Mouse (Mus musculus): ENCODE results near the gene Olfr551. TPM values are rescaled to one million over a fixed set of nuclear protein-coding genes. Genes with fewer than 3 reads are reported as not detected.

The Olfr551 gene
- total RNA-seq, 1 experiment from 2014 or later: not detected

Other genes starting within 250 kb of the Olfr551 start
- 50.5 and 58.1 TPM in 2 replicates for gene Rrm1, start 150.2 kb downstream of the Olfr551 start, total RNA-seq (2017)
- not detected in 2 replicates for gene Olfr543, start 110.2 kb downstream of the Olfr551 start, total RNA-seq (2017)
- not detected in 2 replicates for gene Olfr544, start 103.6 kb downstream of the Olfr551 start, total RNA-seq (2017)
- gene Olfr545, start 92.3 kb downstream of the Olfr551 start, total RNA-seq (2017): not detected in 2 replicates
- not detected in 2 replicates for gene Olfr547, start 57.1 kb downstream of the Olfr551 start, total RNA-seq (2017)
- gene Olfr548-ps1, start 51.0 kb downstream of the Olfr551 start, total RNA-seq (2017): not detected in 2 replicates
- gene Olfr549, start 42.0 kb downstream of the Olfr551 start, total RNA-seq (2017): not detected in 2 replicates
- gene Trim21, start 26.4 kb downstream of the Olfr551 start, total RNA-seq (2017): 48.9 and 65.3 TPM in 2 replicates
- 0.12 TPM in 1 of 2 replicates, not detected in the other for gene Olfr550, start 20.4 kb downstream of the Olfr551 start, total RNA-seq (2017)
- not detected in 2 replicates for gene Olfr552, start 5.9 kb upstream of the Olfr551 start, total RNA-seq (2017)
- not detected in 2 replicates for gene Olfr553, start 26.3 kb upstream of the Olfr551 start, total RNA-seq (2017)
- gene Olfr554, start 46.5 kb upstream of the Olfr551 start, total RNA-seq (2017): 0.47 TPM in 1 of 2 replicates, not detected in the other
- gene Olfr555, start 66.9 kb upstream of the Olfr551 start, total RNA-seq (2017): not detected in 2 replicates
- gene Olfr556, start 73.0 kb upstream of the Olfr551 start, total RNA-seq (2017): not detected in 2 replicates
- 10.6 and 12.5 TPM in 2 replicates for gene Trim68, start 95.4 kb upstream of the Olfr551 start, total RNA-seq (2017)
- not detected in 2 replicates for gene Olfr557, start 104.0 kb upstream of the Olfr551 start, total RNA-seq (2017)
- gene Olfr558, start 110.3 kb upstream of the Olfr551 start, total RNA-seq (2017): not detected in 2 replicates
- gene Olfr33, start 127.2 kb upstream of the Olfr551 start, total RNA-seq (2017): not detected in 2 replicates
- gene Olfr559, start 135.6 kb upstream of the Olfr551 start, total RNA-seq (2017): not detected in 2 replicates
- 0.37 TPM in 1 of 2 replicates, not detected in the other for gene Olfr560, start 167.5 kb upstream of the Olfr551 start, total RNA-seq (2017)
- gene Olfr78, start 167.6 kb upstream of the Olfr551 start, total RNA-seq (2017): 0.12 TPM in 1 of 2 replicates, not detected in the other
- not detected in 2 replicates for gene Olfr561, start 179.3 kb upstream of the Olfr551 start, total RNA-seq (2017)
- gene Olfr564, start 211.6 kb upstream of the Olfr551 start, total RNA-seq (2017): not detected in 2 replicates

All from neutrophil, adult 5-6 weeks (primary cell).